Mouse (Mus musculus) stomach, postnatal 0 days (tissue): ENCODE results near the gene Slc16a4.

Experiments used
- CTCF ChIP-seq: IDR thresholded peaks from 2 replicates; pipeline ENCODE4 v1.5.1; 2016; ENCODE audit warnings: antibody characterized with exemption, low read depth, mild to moderate bottlenecking, moderate library complexity
- EP300 ChIP-seq: optimal IDR thresholded peaks from 2 replicates; pipeline ENCODE3; 2016; ENCODE audit warnings: antibody characterized with exemption

GRCm38 (mm10) chr3:107253925-107254324 is 37.1 kb upstream of the Slc16a4 start:
- TF ChIP-seq CTCF (no peak), EP300 (no peak)
